Mouse (Mus musculus) adrenal gland, adult 8-10 months (tissue): Measurements from ENCODE around the gene Fam180a. TPM values are rescaled to one million over a fixed set of nuclear protein-coding genes. Genes with fewer than 3 reads are reported as not detected.
"Not testable (repeated sequence)": the region's sequence is repeated elsewhere in the genome, so short reads cannot be mapped to it uniquely, and the experiment has no call there.

Experiments used
- DNase-seq: peaks from one replicate; pipeline ENCODE4 v3.0.0; 2022
- total RNA-seq, 4 experiments: library from RNA; stranded (reverse); gene quantifications; 2 replicates each; pipeline ENCODE4 v1.2.4; 2022

Fam180a gene
- 1 to 10 TPM; 1.6 to 3.4 (median 2.8) TPM for total RNA-seq

GRCm38 (mm10) chr6:35326111-35326515 lies at the start of gene Fam180a:
Gene Fam180a, minus strand, starts transcription at chr6:35326141.
- DNase-seq = no peak

- no peak for DNase-seq
Observed at GRCm38 (mm10) chr6:35374052-35374451, 48.1 kb upstream of the Fam180a start.

- DNase-seq = no peak
Observed at GRCm38 (mm10) chr6:35370356-35370755, 44.4 kb upstream of the Fam180a start.

GRCm38 (mm10) chr6:35369578-35370282 lies 43.8 kb upstream of the Fam180a start:
- not testable (repeated sequence) for DNase-seq

- DNase-seq = no peak
Observed at GRCm38 (mm10) chr6:35362596-35362995, 36.7 kb upstream of the Fam180a start.

GRCm38 (mm10) chr6:35355320-35355719 lies 29.4 kb upstream of the Fam180a start:
- DNase-seq = no peak

- DNase-seq = no peak
Observed at GRCm38 (mm10) chr6:35354622-35354998, 28.7 kb upstream of the Fam180a start.

- DNase-seq = no peak
Observed at GRCm38 (mm10) chr6:35353846-35354621, 28.1 kb upstream of the Fam180a start.

- DNase-seq = no peak
Observed at GRCm38 (mm10) chr6:35353416-35353815, 27.5 kb upstream of the Fam180a start.

GRCm38 (mm10) chr6:35352867-35353266 lies 26.9 kb upstream of the Fam180a start:
- no peak for DNase-seq

GRCm38 (mm10) chr6:35351826-35352225 lies 25.9 kb upstream of the Fam180a start:
- no peak for DNase-seq

- no peak for DNase-seq
Observed at GRCm38 (mm10) chr6:35349784-35350183, 23.8 kb upstream of the Fam180a start.

GRCm38 (mm10) chr6:35338640-35339039 lies 12.7 kb upstream of the Fam180a start:
- DNase-seq = no peak

GRCm38 (mm10) chr6:35337836-35338235 lies 11.9 kb upstream of the Fam180a start:
- DNase-seq = no peak

- no peak for DNase-seq
Observed at GRCm38 (mm10) chr6:35335452-35335851, 9.5 kb upstream of the Fam180a start.

- DNase-seq = no peak
Observed at GRCm38 (mm10) chr6:35334278-35334677, 8.3 kb upstream of the Fam180a start.

GRCm38 (mm10) chr6:35333632-35334031 lies 7.7 kb upstream of the Fam180a start:
- DNase-seq = no peak

- no peak for DNase-seq
Observed at GRCm38 (mm10) chr6:35330834-35331233, 4.9 kb upstream of the Fam180a start.

- no peak for DNase-seq
Observed at GRCm38 (mm10) chr6:35329956-35330355, 4.0 kb upstream of the Fam180a start.

GRCm38 (mm10) chr6:35324306-35324705 lies 1.6 kb downstream of the Fam180a start:
- DNase-seq = no peak

GRCm38 (mm10) chr6:35323046-35323445 lies 2.9 kb downstream of the Fam180a start:
- no peak for DNase-seq

GRCm38 (mm10) chr6:35321105-35321504 lies 4.8 kb downstream of the Fam180a start:
- DNase-seq = no peak

GRCm38 (mm10) chr6:35319850-35320249 lies 6.1 kb downstream of the Fam180a start:
- no peak for DNase-seq

GRCm38 (mm10) chr6:35313520-35313919 lies 12.4 kb downstream of the Fam180a start:
- DNase-seq = no peak
